12 mouse cellular contexts compared by ENCODE assay signal in genomic region chr12:7028447-7028846, GRCm38 (mm10).
DNase-seq lines count a peak whose midpoint lies in the region.
"Had no signal": no experiment of that assay in that cellular context is flagged by ENCODE, and none has a peak within 500 bp of the region (broad histone marks: within the 10 kb centered on the region; RNA-seq: fewer than 3 reads in every experiment).

No protein-coding gene starts in this region.

- DNase-seq in right cerebral cortex, adult 18-20 months, result peak; percentile 74
- no peak for DNase-seq in right cerebral cortex, postnatal 4 days
- peak; percentile 51 to 80 for DNase-seq in frontal cortex, postnatal 36 days (ENCODE audit: low spot score in 2 of 2)
- DNase-seq in right cerebral cortex, adult 2 months (ENCODE audit: low spot score in 2 of 2), result peak; percentile 40 to 47
- no peak for DNase-seq in lung, postnatal 10 days
- DNase-seq in retina, embryonic 14.5 days (ENCODE audit: low spot score), result no peak
- DNase-seq in gastrocnemius, adult 8-10 months (ENCODE audit: low spot score in 2 of 2), result no peak
- DNase-seq: adrenal gland, postnatal 36 days; cerebellum, adult 8-10 months; kidney, adult 18-20 months; kidney, postnatal 10 days; midbrain, embryonic 14.5 days had no signal

Comparison
In these comparisons a context has a peak if more than half of its experiments do, and no peak if none do; other contexts are left out.
1. DNase-seq: peak in right cerebral cortex, adult 18-20 months (single experiment), frontal cortex, postnatal 36 days (2 of 2) and right cerebral cortex, adult 2 months (2 of 2); none in right cerebral cortex, postnatal 4 days (single experiment), lung, postnatal 10 days (single experiment), retina, embryonic 14.5 days (single experiment) and gastrocnemius, adult 8-10 months (0 of 2).